In the genomic region with DNA sequence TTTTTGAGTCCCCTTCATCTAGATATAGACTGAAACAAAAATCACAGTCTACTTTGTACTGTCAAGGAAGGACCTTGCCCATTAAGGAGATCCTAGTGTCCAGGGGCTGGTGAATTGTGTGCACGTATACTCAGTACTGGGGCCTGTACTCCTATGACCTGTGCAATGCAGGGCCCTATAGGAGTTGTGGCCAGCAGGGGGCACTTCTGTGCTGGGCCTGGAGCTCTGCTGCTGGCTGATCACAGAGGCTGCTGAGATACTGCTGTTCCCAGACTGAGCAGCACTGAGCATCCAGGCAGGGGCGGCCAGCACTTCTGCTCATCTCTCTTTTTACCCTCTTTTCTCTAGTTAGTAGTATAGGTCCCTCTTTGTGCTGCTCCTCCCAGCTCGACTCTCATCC, we compare ENCODE assay signal across 7 mouse cellular contexts. TPM values are rescaled to one million over a fixed set of nuclear protein-coding genes. Genes with fewer than 3 reads are reported as not detected.
DNase-seq lines count a peak whose midpoint lies in the region; ATAC-seq and TF ChIP-seq lines count a peak whose summit lies in the region.

No protein-coding gene starts in this region.

- no peaks in the 10 kb centered on the region for H3K9me3 ChIP-seq in heart, embryonic 13.5 days
- H3K9me3 ChIP-seq in kidney, postnatal 0 days (replicated peaks; ENCODE audit: low read length) = no peaks in the 10 kb centered on the region
- no peaks in the 10 kb centered on the region for H3K9me3 ChIP-seq in neural tube, embryonic 12.5 days
- H3K9me3 ChIP-seq in stomach, embryonic 16.5 days (replicated peaks; ENCODE audit: control insufficient read depth, low read length) = no peaks in the 10 kb centered on the region

- no peak overlapping the region for H3K27ac ChIP-seq in embryonic fibroblast, embryonic 13.5 days (ENCODE audit: insufficient read depth, low read length)
- H3K27ac ChIP-seq in heart, embryonic 13.5 days (replicated peaks) = no peak overlapping the region
- H3K27ac ChIP-seq in kidney, postnatal 0 days = no peak overlapping the region
- H3K27ac ChIP-seq in liver, adult 2 months (replicated peaks; ENCODE audit: insufficient read depth, low read depth, low read length) = no peak overlapping the region
- H3K27ac ChIP-seq in neural tube, embryonic 12.5 days = no peak overlapping the region
- H3K27ac ChIP-seq in stomach, embryonic 16.5 days (ENCODE audit: low read length) = no peak overlapping the region

- H3K4me2 ChIP-seq in heart, embryonic 13.5 days = no peak overlapping the region
- H3K4me2 ChIP-seq in kidney, postnatal 0 days (ENCODE audit: low read length) = no peak overlapping the region
- no peak overlapping the region for H3K4me2 ChIP-seq in neural tube, embryonic 12.5 days (replicated peaks)
- H3K4me2 ChIP-seq in stomach, embryonic 16.5 days (ENCODE audit: low read depth, low read length) = no peak overlapping the region

- H3K79me2 ChIP-seq in liver, adult 2 months (ENCODE audit: control insufficient read depth, insufficient read depth, low read length) = no peaks in the 10 kb centered on the region

- no peak for TF ChIP-seq POLR2A in embryonic fibroblast, embryonic 13.5 days (IDR thresholded peaks at IDR 0.05; ENCODE audit: low read depth, low read length)
- TF ChIP-seq POLR2A in liver, adult 2 months (IDR thresholded peaks at IDR 0.05; ENCODE audit: extremely low read depth, insufficient read depth, low read length) = no peak

- TF ChIP-seq CTCF in embryonic fibroblast, embryonic 13.5 days (IDR thresholded peaks at IDR 0.05; ENCODE audit: borderline replicate concordance, insufficient read depth, low read length) = peak; percentile 81
- peak; percentile 92 for TF ChIP-seq CTCF in kidney, postnatal 0 days (IDR thresholded peaks at IDR 0.05; ENCODE audit: low read depth)
- peak; percentile 92 for TF ChIP-seq CTCF in liver, adult 2 months (IDR thresholded peaks at IDR 0.05; ENCODE audit: low read depth, low read length)

- no peak overlapping the region for H3K4me3 ChIP-seq in embryonic fibroblast, embryonic 13.5 days (ENCODE audit: insufficient read depth, low read length)
- no peak overlapping the region for H3K4me3 ChIP-seq in heart, embryonic 13.5 days
- no peak overlapping the region for H3K4me3 ChIP-seq in kidney, postnatal 0 days (replicated peaks; ENCODE audit: low read depth, low read length)
- H3K4me3 ChIP-seq in liver, adult 2 months (ENCODE audit: insufficient read depth, low read depth, low read length) = no peak overlapping the region
- H3K4me3 ChIP-seq in neural tube, embryonic 12.5 days = no peak overlapping the region
- H3K4me3 ChIP-seq in stomach, embryonic 16.5 days (replicated peaks; ENCODE audit: low read length) = no peak overlapping the region

- no peaks in the 10 kb centered on the region for H3K36me3 ChIP-seq in heart, embryonic 13.5 days
- H3K36me3 ChIP-seq in kidney, postnatal 0 days (ENCODE audit: insufficient read depth, low read length) = no peaks in the 10 kb centered on the region
- no peaks in the 10 kb centered on the region for H3K36me3 ChIP-seq in liver, adult 2 months (ENCODE audit: control insufficient read depth, insufficient read depth, low read length)
- no peaks in the 10 kb centered on the region for H3K36me3 ChIP-seq in neural tube, embryonic 12.5 days
- no peaks in the 10 kb centered on the region for H3K36me3 ChIP-seq in stomach, embryonic 16.5 days (ENCODE audit: control insufficient read depth, insufficient read depth, low read length)

- 16% methylated on average over 3 of the region's 3 CpGs for WGBS in heart, embryonic 13.5 days
- 27% methylated on average over 3 of the region's 3 CpGs for WGBS in kidney, postnatal 0 days
- 31% methylated on average over 3 of the region's 3 CpGs for WGBS in liver, adult 2 months
- 27% methylated on average over 3 of the region's 3 CpGs for WGBS in neural tube, embryonic 12.5 days
- WGBS in stomach, embryonic 16.5 days = 32% methylated on average over 3 of the region's 3 CpGs

- no peaks in the 10 kb centered on the region for H3K4me1 ChIP-seq in embryonic fibroblast, embryonic 13.5 days (ENCODE audit: control insufficient read depth, insufficient read depth, low read length)
- H3K4me1 ChIP-seq in heart, embryonic 13.5 days = peaks cover 10% of the 10 kb centered on the region; the same call in 1 of the 2 replicates
- no peaks in the 10 kb centered on the region for H3K4me1 ChIP-seq in kidney, postnatal 0 days (replicated peaks; ENCODE audit: insufficient read depth, low read length)
- peaks cover 21% of the 10 kb centered on the region for H3K4me1 ChIP-seq in liver, adult 2 months (ENCODE audit: control insufficient read depth, insufficient read depth, low read length)
- no peaks in the 10 kb centered on the region for H3K4me1 ChIP-seq in neural tube, embryonic 12.5 days
- H3K4me1 ChIP-seq in stomach, embryonic 16.5 days (ENCODE audit: control insufficient read depth, insufficient read depth, low read length) = no peaks in the 10 kb centered on the region; the same call in 1 of the 2 replicates

- H3K9ac ChIP-seq in heart, embryonic 13.5 days = no peak overlapping the region
- no peak overlapping the region for H3K9ac ChIP-seq in kidney, postnatal 0 days (ENCODE audit: low read depth, low read length)
- H3K9ac ChIP-seq in liver, adult 2 months (ENCODE audit: low read depth, low read length) = no peak overlapping the region
- no peak overlapping the region for H3K9ac ChIP-seq in neural tube, embryonic 12.5 days
- no peak overlapping the region for H3K9ac ChIP-seq in stomach, embryonic 16.5 days (ENCODE audit: low read length)

- ATAC-seq in heart, embryonic 13.5 days (ENCODE audit: extremely low read depth, insufficient number of reproducible peaks, low FRiP score, low TSS enrichment) = peak; percentile 61; the same call in 1 of the 2 replicates
- peak; percentile 76 for ATAC-seq in kidney, postnatal 0 days (replicated peaks; ENCODE audit: low FRiP score, low read depth)
- ATAC-seq in neural tube, embryonic 12.5 days (ENCODE audit: low FRiP score, low read depth) = peak; percentile 81; the same call in 1 of the 2 replicates
- ATAC-seq in stomach, embryonic 16.5 days (ENCODE audit: insufficient read depth, low FRiP score) = peak; percentile 65; the same call in 1 of the 2 replicates

- DNase-seq in adrenal gland, postnatal 36 days = peak; percentile 84 to 90
- peak; percentile 90 for DNase-seq in kidney, postnatal 0 days (ENCODE audit: low spot score)
- peak; percentile 63 for DNase-seq in liver, adult 2 months (ENCODE audit: extremely low read depth, low read depth, low spot score)

- peaks cover 31% of the 10 kb centered on the region for H3K27me3 ChIP-seq in heart, embryonic 13.5 days (replicated peaks)
- no peaks in the 10 kb centered on the region for H3K27me3 ChIP-seq in kidney, postnatal 0 days (ENCODE audit: insufficient read depth, low read length)
- no peaks in the 10 kb centered on the region for H3K27me3 ChIP-seq in liver, adult 2 months (ENCODE audit: control insufficient read depth, insufficient read depth, low read length)
- peaks cover 4% of the 10 kb centered on the region; the same call in 1 of the 2 replicates for H3K27me3 ChIP-seq in neural tube, embryonic 12.5 days (replicated peaks)
- no peaks in the 10 kb centered on the region for H3K27me3 ChIP-seq in stomach, embryonic 16.5 days (ENCODE audit: control insufficient read depth, insufficient read depth, low read length)

RNA-seq across cellular contexts. Expression of a gene that starts 15.7 kb away (rescaled TPM):
- total RNA-seq in adrenal gland, postnatal 36 days (2021) = under 1 TPM; 0.36 to 0.69 TPM
- polyA plus RNA-seq in embryonic fibroblast, embryonic 13.5 days (2011; ENCODE audit: insufficient read length, low read depth, missing spikeins) = 2.4 and 6.0 TPM in 2 replicates
- 0.18 TPM in 1 of 2 replicates, not detected in the other for polyA plus RNA-seq in heart, embryonic 13.5 days (2015; fragmentation: Nextera tagmentation; extraction: Ambion mirVana)
- polyA plus RNA-seq in kidney, postnatal 0 days (2015; fragmentation: Nextera tagmentation; extraction: Ambion mirVana) = 0.49 and 0.51 TPM in 2 replicates
- 0.34 and 0.46 TPM in 2 replicates for total RNA-seq in liver, adult 2 months (2014; rRNA removed)
- 0.39 and 0.50 TPM in 2 replicates for polyA plus RNA-seq in liver, adult 2 months (2012; rRNA removed)
- 6.1 and 7.9 TPM in 2 replicates for polyA plus RNA-seq in neural tube, embryonic 12.5 days (2016; fragmentation: Nextera tagmentation; extraction: Ambion mirVana)
- polyA plus RNA-seq in stomach, embryonic 16.5 days (2015; fragmentation: Nextera tagmentation; extraction: Ambion mirVana) = 0.77 and 1.2 TPM in 2 replicates

RNA-seq across cellular contexts. Expression of a gene that starts 28.5 kb away (rescaled TPM):
- total RNA-seq in adrenal gland, postnatal 36 days (2021) = not detected
- polyA plus RNA-seq in embryonic fibroblast, embryonic 13.5 days (2011; ENCODE audit: insufficient read length, low read depth, missing spikeins) = not detected in 2 replicates
- 0.41 and 1.2 TPM in 2 replicates for polyA plus RNA-seq in heart, embryonic 13.5 days (2015; fragmentation: Nextera tagmentation; extraction: Ambion mirVana)
- 0.11 TPM in 1 of 2 replicates, not detected in the other for polyA plus RNA-seq in kidney, postnatal 0 days (2015; fragmentation: Nextera tagmentation; extraction: Ambion mirVana)
- total RNA-seq in liver, adult 2 months (2014; rRNA removed) = not detected in 2 replicates
- not detected in 2 replicates for polyA plus RNA-seq in liver, adult 2 months (2012; rRNA removed)
- polyA plus RNA-seq in neural tube, embryonic 12.5 days (2016; fragmentation: Nextera tagmentation; extraction: Ambion mirVana) = 6.4 and 7.0 TPM in 2 replicates
- polyA plus RNA-seq in stomach, embryonic 16.5 days (2015; fragmentation: Nextera tagmentation; extraction: Ambion mirVana) = 0.60 and 9.8 TPM in 2 replicates

RNA-seq across cellular contexts. Expression of a gene that starts 33.7 kb away (rescaled TPM):
- 10 to 100 TPM; 50.9 to 58.8 TPM for total RNA-seq in adrenal gland, postnatal 36 days (2021)
- 34.8 and 35.5 TPM in 2 replicates for polyA plus RNA-seq in embryonic fibroblast, embryonic 13.5 days (2011; ENCODE audit: insufficient read length, low read depth, missing spikeins)
- polyA plus RNA-seq in heart, embryonic 13.5 days (2015; fragmentation: Nextera tagmentation; extraction: Ambion mirVana) = 35.9 and 43.2 TPM in 2 replicates
- 41.5 and 47.2 TPM in 2 replicates for polyA plus RNA-seq in kidney, postnatal 0 days (2015; fragmentation: Nextera tagmentation; extraction: Ambion mirVana)
- total RNA-seq in liver, adult 2 months (2014; rRNA removed) = 17.7 and 21.5 TPM in 2 replicates
- 48.1 and 58.0 TPM in 2 replicates for polyA plus RNA-seq in liver, adult 2 months (2012; rRNA removed)
- 124 and 130 TPM in 2 replicates for polyA plus RNA-seq in neural tube, embryonic 12.5 days (2016; fragmentation: Nextera tagmentation; extraction: Ambion mirVana)
- 60.7 and 63.4 TPM in 2 replicates for polyA plus RNA-seq in stomach, embryonic 16.5 days (2015; fragmentation: Nextera tagmentation; extraction: Ambion mirVana)

RNA-seq across cellular contexts. Expression of a gene that starts 35.7 kb away (rescaled TPM):
- total RNA-seq in adrenal gland, postnatal 36 days (2021) = 10 to 100 TPM; 15.7 to 31.7 TPM
- 0.17 and 0.95 TPM in 2 replicates for polyA plus RNA-seq in embryonic fibroblast, embryonic 13.5 days (2011; ENCODE audit: insufficient read length, low read depth, missing spikeins)
- polyA plus RNA-seq in heart, embryonic 13.5 days (2015; fragmentation: Nextera tagmentation; extraction: Ambion mirVana) = 11.2 and 11.6 TPM in 2 replicates
- 0.80 and 0.83 TPM in 2 replicates for polyA plus RNA-seq in kidney, postnatal 0 days (2015; fragmentation: Nextera tagmentation; extraction: Ambion mirVana)
- total RNA-seq in liver, adult 2 months (2014; rRNA removed) = 3.5 and 4.4 TPM in 2 replicates
- polyA plus RNA-seq in liver, adult 2 months (2012; rRNA removed) = 4.4 and 6.7 TPM in 2 replicates
- 6.4 and 9.3 TPM in 2 replicates for polyA plus RNA-seq in neural tube, embryonic 12.5 days (2016; fragmentation: Nextera tagmentation; extraction: Ambion mirVana)
- polyA plus RNA-seq in stomach, embryonic 16.5 days (2015; fragmentation: Nextera tagmentation; extraction: Ambion mirVana) = 3.6 and 4.0 TPM in 2 replicates
